In the genomic region with DNA sequence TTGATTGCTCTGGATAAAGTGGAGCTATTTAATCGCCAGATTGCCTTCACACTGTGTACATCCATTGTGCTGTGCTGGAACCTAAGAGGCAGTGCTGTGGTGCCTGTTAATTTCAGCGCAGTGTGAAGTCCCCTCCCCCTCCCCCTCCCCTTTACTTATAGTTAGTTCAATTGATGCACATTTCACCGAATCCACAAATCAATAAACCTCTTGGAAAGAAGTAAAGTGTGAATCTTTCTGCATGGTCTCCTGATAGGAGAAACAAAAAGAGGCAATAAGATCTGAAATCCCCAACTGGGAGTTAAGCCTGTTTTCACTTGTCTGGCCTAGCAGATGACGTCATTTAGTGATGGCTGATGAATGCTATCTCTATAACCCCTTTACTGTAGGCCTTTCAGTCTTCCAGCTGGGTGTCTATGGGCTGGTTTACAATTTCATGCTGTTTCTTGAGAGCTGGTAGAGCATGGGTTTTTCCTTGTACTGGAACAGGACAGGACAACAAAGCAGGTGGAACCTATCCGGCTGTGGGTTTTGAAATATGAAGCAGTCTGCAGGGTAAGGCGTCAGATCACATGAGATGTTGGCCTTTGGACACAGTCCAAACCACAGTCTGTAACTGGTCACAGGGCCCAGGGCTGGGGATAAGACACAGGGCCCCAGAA, we compare ENCODE assay signal across 11 mouse cellular contexts.
A peak's percentile ranks its signal among the peaks of the same experiment; 100 is the strongest.
DNase-seq lines count a peak whose midpoint lies in the region; ATAC-seq lines count a peak whose summit lies in the region.
"Had no signal": no experiment of that assay in that cellular context is flagged by ENCODE, and none has a peak within 500 bp of the region (broad histone marks: within the 10 kb centered on the region; RNA-seq: fewer than 3 reads in every experiment).

No protein-coding gene starts in this region.

- H3K9ac ChIP-seq in kidney, embryonic 16.5 days (replicated peaks; ENCODE audit: low read length): no peak overlapping the region
- H3K9ac ChIP-seq in embryonic facial prominence, embryonic 14.5 days (ENCODE audit: low read depth, low read length): no peak overlapping the region
- no peak overlapping the region for H3K9ac ChIP-seq in hindbrain, embryonic 14.5 days
- H3K9ac ChIP-seq in neural tube, embryonic 13.5 days: no peak overlapping the region

- no peak for DNase-seq in kidney, postnatal 10 days
- DNase-seq in embryonic facial prominence, embryonic 14.5 days (ENCODE audit: low spot score): peak; percentile 79
- peak; percentile 42 for DNase-seq in hindbrain, embryonic 14.5 days (ENCODE audit: low spot score)
- DNase-seq in gastrocnemius, postnatal 4 days (ENCODE audit: low spot score in 2 of 2): no peak
- DNase-seq in adrenal gland, postnatal 25 days: no peak
- DNase-seq: cerebellum, adult 2 months; lung, postnatal 36 days; thymus, postnatal 36 days had no signal

- H3K36me3 ChIP-seq in kidney, embryonic 16.5 days (ENCODE audit: insufficient read depth, low read length): no peaks in the 10 kb centered on the region
- no peaks in the 10 kb centered on the region for H3K36me3 ChIP-seq in embryonic facial prominence, embryonic 14.5 days (ENCODE audit: control insufficient read depth, insufficient read depth, low read length)
- no peaks in the 10 kb centered on the region for H3K36me3 ChIP-seq in hindbrain, embryonic 14.5 days (replicated peaks; ENCODE audit: control insufficient read depth, insufficient read depth)
- no peaks in the 10 kb centered on the region for H3K36me3 ChIP-seq in neural tube, embryonic 13.5 days

- no peaks in the 10 kb centered on the region for H3K4me1 ChIP-seq in kidney, embryonic 16.5 days (ENCODE audit: insufficient read depth, low read length)
- H3K4me1 ChIP-seq in embryonic facial prominence, embryonic 14.5 days (ENCODE audit: control insufficient read depth, insufficient read depth, low read length): 0 out of 2 replicates have a peak, but pooled peaks cover 3% of the 10 kb centered on the region
- H3K4me1 ChIP-seq in hindbrain, embryonic 14.5 days (replicated peaks; ENCODE audit: control insufficient read depth, insufficient read depth, low read length): no peaks in the 10 kb centered on the region
- peaks cover 12% of the 10 kb centered on the region for H3K4me1 ChIP-seq in neural tube, embryonic 13.5 days (replicated peaks)

- 44% methylated on average over 6 of the region's 6 CpGs for WGBS in kidney, embryonic 16.5 days
- WGBS in embryonic facial prominence, embryonic 14.5 days: 33% methylated on average over 6 of the region's 6 CpGs
- WGBS in hindbrain, embryonic 14.5 days: 30% methylated on average over 6 of the region's 6 CpGs
- WGBS in neural tube, embryonic 13.5 days: 14% methylated on average over 6 of the region's 6 CpGs

- no peaks in the 10 kb centered on the region for H3K9me3 ChIP-seq in kidney, embryonic 16.5 days (ENCODE audit: low read length)
- no peaks in the 10 kb centered on the region for H3K9me3 ChIP-seq in embryonic facial prominence, embryonic 14.5 days (ENCODE audit: control insufficient read depth, low read length)
- no peaks in the 10 kb centered on the region for H3K9me3 ChIP-seq in hindbrain, embryonic 14.5 days (ENCODE audit: control insufficient read depth, low read length)
- no peaks in the 10 kb centered on the region for H3K9me3 ChIP-seq in neural tube, embryonic 13.5 days

- H3K27ac ChIP-seq in kidney, embryonic 16.5 days (ENCODE audit: low read length): no peak overlapping the region
- no peak overlapping the region for H3K27ac ChIP-seq in embryonic facial prominence, embryonic 14.5 days (replicated peaks; ENCODE audit: low read depth, low read length)
- H3K27ac ChIP-seq in hindbrain, embryonic 14.5 days: 0 out of 2 replicates have a peak overlapping the region, but pooled peaks have one; percentile 46
- peak overlapping the region; percentile 68 for H3K27ac ChIP-seq in neural tube, embryonic 13.5 days (replicated peaks)

- no peak overlapping the region for H3K4me3 ChIP-seq in kidney, embryonic 16.5 days (ENCODE audit: low read length)
- H3K4me3 ChIP-seq in embryonic facial prominence, embryonic 14.5 days (ENCODE audit: low read depth, low read length): no peak overlapping the region
- H3K4me3 ChIP-seq in hindbrain, embryonic 14.5 days (replicated peaks; ENCODE audit: low read length): no peak overlapping the region
- H3K4me3 ChIP-seq in neural tube, embryonic 13.5 days: no peak overlapping the region

- ATAC-seq in kidney, embryonic 16.5 days (ENCODE audit: low FRiP score, low TSS enrichment): 0 out of 2 replicates have a peak, but pooled peaks have one; percentile 35
- peak; percentile 92 for ATAC-seq in embryonic facial prominence, embryonic 14.5 days (ENCODE audit: low read depth)
- ATAC-seq in hindbrain, embryonic 14.5 days (ENCODE audit: low FRiP score): peak; percentile 86
- peak; percentile 96 for ATAC-seq in neural tube, embryonic 13.5 days (ENCODE audit: low read depth)
- ATAC-seq in erythroid progenitor cell, adult 5-6 weeks (replicated peaks; ENCODE audit: low FRiP score, poor library complexity, severe bottlenecking): no peak

- H3K4me2 ChIP-seq in kidney, embryonic 16.5 days (replicated peaks; ENCODE audit: low read depth, low read length): no peak overlapping the region
- H3K4me2 ChIP-seq in embryonic facial prominence, embryonic 14.5 days (ENCODE audit: low read depth, low read length): no peak overlapping the region
- no peak overlapping the region for H3K4me2 ChIP-seq in hindbrain, embryonic 14.5 days (replicated peaks)
- H3K4me2 ChIP-seq in neural tube, embryonic 13.5 days: no peak overlapping the region

- no peaks in the 10 kb centered on the region for H3K27me3 ChIP-seq in kidney, embryonic 16.5 days (ENCODE audit: insufficient read depth, low read length)
- H3K27me3 ChIP-seq in embryonic facial prominence, embryonic 14.5 days (replicated peaks; ENCODE audit: control insufficient read depth, insufficient read depth, low read length): no peaks in the 10 kb centered on the region
- no peaks in the 10 kb centered on the region for H3K27me3 ChIP-seq in hindbrain, embryonic 14.5 days (ENCODE audit: control insufficient read depth, insufficient read depth, low read length)
- H3K27me3 ChIP-seq in neural tube, embryonic 13.5 days: no peaks in the 10 kb centered on the region

Comparison
In these comparisons a context has a peak if more than half of its experiments do, and no peak if none do; other contexts are left out.
1. H3K27ac ChIP-seq: peak in hindbrain, embryonic 14.5 days (single experiment) and neural tube, embryonic 13.5 days (single experiment); none in kidney, embryonic 16.5 days (single experiment) and embryonic facial prominence, embryonic 14.5 days (single experiment).
2. DNase-seq: peak in embryonic facial prominence, embryonic 14.5 days (single experiment) and hindbrain, embryonic 14.5 days (single experiment); none in kidney, postnatal 10 days (single experiment), gastrocnemius, postnatal 4 days (0 of 2) and adrenal gland, postnatal 25 days (single experiment).